Mouse (Mus musculus) midbrain, embryonic 11.5 days (tissue): Measurements from ENCODE around the gene Rrp9. TPM values are rescaled to one million over a fixed set of nuclear protein-coding genes. Genes with fewer than 3 reads are reported as not detected.

Source experiments
- ATAC-seq: fragments of 200-750 bp; cut with Nextera tagmentation; 2 replicates; pipeline ENCODE4 v1.8.0; 2017; ENCODE audit warnings: moderate TSS enrichment, moderate library complexity; ENCODE audit not compliant: low FRiP score
- DNase-seq: peaks from one replicate; pipeline ENCODE4 v3.0.0; 2015; ENCODE audit warnings: low spot score; ENCODE audit errors: missing footprints
- H3K27ac ChIP-seq: fragments of 300-500 bp; sonication (generic); 2 replicates; pipeline ENCODE4 v1.5.1; 2014; ENCODE audit warnings: low read depth, low read length
- H3K27me3 ChIP-seq: fragments of 300-500 bp; sonication (generic); 2 replicates; pipeline ENCODE4 v1.6.1; 2014; ENCODE audit warnings: mild to moderate bottlenecking, low read length, moderate library complexity, mixed read lengths; ENCODE audit not compliant: control insufficient read depth, insufficient read depth
- H3K36me3 ChIP-seq: fragments of 300-500 bp; sonication (generic); 2 replicates; pipeline ENCODE4 v1.6.1; 2014; ENCODE audit warnings: mild to moderate bottlenecking, low read length, moderate library complexity, mixed read lengths; ENCODE audit not compliant: control insufficient read depth, insufficient read depth
- H3K4me1 ChIP-seq: fragments of 300-500 bp; sonication (generic); 2 replicates; pipeline ENCODE4 v1.6.1; 2014; ENCODE audit warnings: low read length; ENCODE audit not compliant: control insufficient read depth, insufficient read depth
- H3K4me2 ChIP-seq: fragments of 300-500 bp; sonication (generic); 2 replicates; pipeline ENCODE4 v1.6.1; 2014; ENCODE audit warnings: mild to moderate bottlenecking, moderate library complexity
- H3K4me3 ChIP-seq: fragments of 300-500 bp; sonication (generic); 2 replicates; pipeline ENCODE4 v1.5.1; 2014; ENCODE audit warnings: low read depth, low read length
- H3K9ac ChIP-seq: fragments of 300-500 bp; sonication (generic); 2 replicates; pipeline ENCODE4 v1.6.1; 2014; ENCODE audit warnings: low read length
- H3K9me3 ChIP-seq: fragments of 300-500 bp; sonication (generic); 2 replicates; pipeline ENCODE4 v1.6.1; 2016; ENCODE audit warnings: low read length; ENCODE audit not compliant: control insufficient read depth
- WGBS: fragments of 180-500 bp; shearing (Covaris S2); extraction: QIAGEN DNeasy Blood & Tissue Kit; methylation state at CpG from one replicate; pipeline ENCODE4 v1.1.7; 2014; 5-methylcytosine and 5-hydroxymethylcytosine counted together
- polyA plus RNA-seq: library from polyadenylated mRNA; unstranded; fragments of >200 nt; fragmentation: Nextera tagmentation; extraction: Ambion mirVana; gene quantifications from 2 replicates; pipeline ENCODE4 v1.2.1, GENCODE M21; 2014

The Rrp9 gene
- polyA plus RNA-seq, 1 experiment from 2014 or later: 44.4 TPM

- Histone ChIP-seq H3K9me3 (no peaks in the 10 kb centered on the region), H3K4me1 (peaks cover 36% of the 10 kb centered on the region), H3K9ac (peak overlapping the region; percentile 70; the same call in 1 of the 2 replicates), H3K4me3 (no peak overlapping the region), H3K36me3 (no peaks in the 10 kb centered on the region), H3K4me2 (peak overlapping the region; percentile 80), H3K27me3 (no peaks in the 10 kb centered on the region), H3K27ac (peak overlapping the region; percentile 32)
- WGBS: 39% methylated on average over 9 of the region's 9 CpGs
- ATAC-seq (0 out of 2 replicates have a peak, but pooled peaks have one; percentile 10), DNase-seq (no peak)
These were observed 27.8 kb upstream of the Rrp9 start for GRCm38 (mm10) chr9:106447951-106448350.

- no peaks in the 10 kb centered on the region for H3K27me3 ChIP-seq
- peak; percentile 95 for DNase-seq
- H3K36me3 ChIP-seq: no peaks in the 10 kb centered on the region
- WGBS: 2% methylated on average over 23 of the region's 23 CpGs
- H3K27ac ChIP-seq: no peak overlapping the region; the same call in 1 of the 2 replicates
- ATAC-seq: peak; percentile 14; the same call in 1 of the 2 replicates
- H3K9me3 ChIP-seq: no peaks in the 10 kb centered on the region
- H3K4me1 ChIP-seq: peaks cover 40% of the 10 kb centered on the region
- peak overlapping the region; percentile 53 for H3K9ac ChIP-seq
- peak overlapping the region; percentile 53 for H3K4me2 ChIP-seq
- H3K4me3 ChIP-seq: peak overlapping the region; percentile 32
These were observed 27.2 kb upstream of the Rrp9 start for GRCm38 (mm10) chr9:106448498-106449031.

DNA sequence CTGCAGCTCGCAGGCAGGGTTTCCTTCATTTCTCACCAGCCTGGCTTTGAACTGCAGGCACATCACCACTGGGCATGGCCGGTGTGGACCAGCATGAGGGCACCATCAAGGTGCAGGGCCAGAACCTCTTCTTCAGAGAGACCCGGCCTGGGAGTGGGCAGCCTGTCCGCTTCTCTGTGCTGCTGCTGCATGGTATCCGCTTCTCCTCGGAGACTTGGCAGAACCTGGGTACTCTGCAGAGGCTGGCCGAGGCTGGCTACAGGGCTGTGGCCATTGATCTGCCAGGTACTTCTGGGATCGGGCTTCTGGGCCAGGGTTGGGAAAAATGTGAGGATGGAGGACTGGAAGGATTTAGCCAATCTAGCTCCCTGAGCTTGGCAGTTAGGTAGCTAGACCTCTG, 25.8 kb upstream of the Rrp9 start:
- Histone ChIP-seq H3K9me3 (no peaks in the 10 kb centered on the region), H3K4me2 (no peak overlapping the region), H3K27me3 (no peaks in the 10 kb centered on the region), H3K36me3 (no peaks in the 10 kb centered on the region), H3K4me3 (no peak overlapping the region), H3K27ac (no peak overlapping the region), H3K9ac (no peak overlapping the region), H3K4me1 (peaks cover 43% of the 10 kb centered on the region)
- WGBS: 93% methylated on average over 8 of the region's 8 CpGs
- DNase-seq: peak; percentile 57
- ATAC-seq: no peak

DNA sequence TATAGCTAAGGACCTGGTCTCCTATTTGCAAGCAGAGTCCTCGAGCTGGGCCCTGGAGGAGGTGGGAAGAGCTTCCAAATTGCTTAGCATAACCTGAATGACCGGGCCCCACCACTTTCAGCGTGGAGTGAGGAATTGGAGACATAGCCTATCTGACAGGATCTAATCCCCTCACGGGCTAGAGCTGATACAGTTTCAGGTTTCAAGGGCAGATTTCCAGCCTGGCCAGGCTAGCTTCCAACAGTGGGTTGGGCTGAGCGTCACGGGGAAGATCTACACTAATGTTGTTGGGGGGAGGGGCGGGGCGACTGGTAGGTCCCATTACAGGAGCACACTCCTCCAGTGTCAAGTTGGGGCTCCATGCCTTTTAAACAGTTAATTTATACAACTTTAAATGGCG, 25.1 kb upstream of the Rrp9 start:
- WGBS: 23% methylated on average over 9 of the region's 9 CpGs
- no peaks in the 10 kb centered on the region for H3K27me3 ChIP-seq
- peaks cover 50% of the 10 kb centered on the region for H3K4me1 ChIP-seq
- no peak overlapping the region for H3K9ac ChIP-seq
- no peak overlapping the region for H3K27ac ChIP-seq
- H3K4me2 ChIP-seq: no peak overlapping the region
- no peaks in the 10 kb centered on the region for H3K36me3 ChIP-seq
- H3K9me3 ChIP-seq: no peaks in the 10 kb centered on the region
- H3K4me3 ChIP-seq: no peak overlapping the region
- DNase-seq (peak; percentile 77), ATAC-seq (no peak)

DNA sequence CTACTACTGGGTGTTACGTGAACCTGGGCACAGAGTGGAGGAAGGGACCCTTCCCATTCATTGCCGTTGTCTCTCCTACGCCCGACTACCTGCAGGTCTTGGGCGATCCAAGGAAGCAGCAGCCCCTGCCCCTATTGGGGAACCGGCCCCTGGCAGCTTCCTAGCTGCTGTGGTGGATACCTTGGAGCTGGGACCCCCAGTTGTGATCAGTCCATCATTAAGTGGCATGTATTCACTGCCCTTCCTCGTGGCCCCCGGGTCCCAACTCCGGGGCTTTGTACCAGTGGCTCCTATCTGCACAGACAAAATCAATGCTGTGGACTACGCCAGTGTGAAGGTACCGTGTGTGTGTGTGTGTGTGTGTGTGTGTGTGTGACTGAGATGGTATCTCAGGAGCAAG, 24.5 kb upstream of the Rrp9 start:
- peaks cover 56% of the 10 kb centered on the region for H3K4me1 ChIP-seq
- no peaks in the 10 kb centered on the region for H3K36me3 ChIP-seq
- H3K27me3 ChIP-seq: no peaks in the 10 kb centered on the region
- 78% methylated on average over 11 of the region's 11 CpGs for WGBS
- DNase-seq (no peak), ATAC-seq (no peak)
- H3K4me2 ChIP-seq: no peak overlapping the region
- no peak overlapping the region for H3K9ac ChIP-seq
- no peak overlapping the region for H3K4me3 ChIP-seq
- H3K27ac ChIP-seq: no peak overlapping the region
- no peaks in the 10 kb centered on the region for H3K9me3 ChIP-seq

DNA sequence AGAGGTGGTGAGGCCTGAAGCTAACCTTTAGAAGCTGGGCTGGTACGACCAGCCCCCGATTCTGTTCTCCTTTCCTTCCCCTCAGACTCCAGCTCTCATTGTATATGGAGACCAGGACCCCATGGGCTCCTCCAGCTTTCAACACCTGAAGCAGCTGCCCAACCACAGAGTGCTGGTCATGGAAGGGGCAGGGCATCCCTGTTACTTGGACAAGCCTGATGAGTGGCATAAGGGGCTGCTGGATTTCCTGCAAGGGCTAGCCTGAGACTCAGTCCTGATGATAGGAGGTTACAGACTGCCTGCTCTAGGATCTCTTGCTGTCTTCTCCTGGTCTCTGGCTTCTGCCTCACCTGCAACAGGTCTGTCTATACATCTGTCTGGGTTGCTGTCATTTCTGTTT, 23.9 kb upstream of the Rrp9 start:
- Histone ChIP-seq H3K27ac (no peak overlapping the region), H3K4me1 (peaks cover 60% of the 10 kb centered on the region), H3K9ac (no peak overlapping the region; the same call in 1 of the 2 replicates), H3K9me3 (no peaks in the 10 kb centered on the region), H3K27me3 (no peaks in the 10 kb centered on the region), H3K4me3 (0 out of 2 replicates have a peak overlapping the region, but pooled peaks have one; percentile 88), H3K36me3 (no peaks in the 10 kb centered on the region), H3K4me2 (peak overlapping the region; percentile 78; the same call in 1 of the 2 replicates)
- 47% methylated on average over 2 of the region's 2 CpGs for WGBS
- ATAC-seq (no peak), DNase-seq (no peak)

- Histone ChIP-seq H3K36me3 (no peaks in the 10 kb centered on the region), H3K4me1 (peaks cover 62% of the 10 kb centered on the region), H3K9me3 (no peaks in the 10 kb centered on the region), H3K27ac (peak overlapping the region; percentile 97; the same call in 1 of the 2 replicates), H3K4me3 (peak overlapping the region; percentile 88), H3K4me2 (peak overlapping the region; percentile 78), H3K9ac (peak overlapping the region; percentile 97; the same call in 1 of the 2 replicates), H3K27me3 (no peaks in the 10 kb centered on the region)
- ATAC-seq: no peak
- 14% methylated on average over 6 of the region's 6 CpGs for WGBS
- DNase-seq: no peak
These were observed 23.4 kb upstream of the Rrp9 start for GRCm38 (mm10) chr9:106452351-106452750.

DNA sequence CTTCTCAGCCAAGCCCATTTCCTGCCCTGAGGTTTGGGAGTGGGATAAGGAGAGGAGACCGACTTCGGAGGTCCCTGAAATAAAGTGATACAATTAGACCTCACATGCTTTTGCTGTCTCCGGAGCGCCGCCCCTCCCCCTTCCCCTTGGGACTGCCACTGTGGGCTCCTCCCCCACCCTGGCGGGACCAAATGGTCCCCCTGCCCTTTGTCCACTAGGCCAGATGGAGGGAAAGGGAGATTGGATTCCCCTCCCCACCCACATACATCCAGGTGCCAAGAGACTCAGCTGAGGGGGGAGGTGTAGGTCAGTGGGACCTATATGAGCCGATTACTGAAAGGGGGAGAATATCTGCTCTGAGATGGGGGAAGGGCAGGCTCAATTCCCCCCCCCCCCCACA, 22.9 kb upstream of the Rrp9 start:
- DNase-seq: peak; percentile 93
- Histone ChIP-seq H3K4me3 (peak overlapping the region; percentile 88), H3K9ac (peak overlapping the region; percentile 97), H3K27ac (peak overlapping the region; percentile 97), H3K27me3 (no peaks in the 10 kb centered on the region), H3K4me2 (peak overlapping the region; percentile 78), H3K4me1 (peaks cover 64% of the 10 kb centered on the region), H3K36me3 (no peaks in the 10 kb centered on the region), H3K9me3 (no peaks in the 10 kb centered on the region)
- WGBS: 2% methylated on average over 7 of the region's 7 CpGs
- peak; percentile 10 for ATAC-seq

DNA sequence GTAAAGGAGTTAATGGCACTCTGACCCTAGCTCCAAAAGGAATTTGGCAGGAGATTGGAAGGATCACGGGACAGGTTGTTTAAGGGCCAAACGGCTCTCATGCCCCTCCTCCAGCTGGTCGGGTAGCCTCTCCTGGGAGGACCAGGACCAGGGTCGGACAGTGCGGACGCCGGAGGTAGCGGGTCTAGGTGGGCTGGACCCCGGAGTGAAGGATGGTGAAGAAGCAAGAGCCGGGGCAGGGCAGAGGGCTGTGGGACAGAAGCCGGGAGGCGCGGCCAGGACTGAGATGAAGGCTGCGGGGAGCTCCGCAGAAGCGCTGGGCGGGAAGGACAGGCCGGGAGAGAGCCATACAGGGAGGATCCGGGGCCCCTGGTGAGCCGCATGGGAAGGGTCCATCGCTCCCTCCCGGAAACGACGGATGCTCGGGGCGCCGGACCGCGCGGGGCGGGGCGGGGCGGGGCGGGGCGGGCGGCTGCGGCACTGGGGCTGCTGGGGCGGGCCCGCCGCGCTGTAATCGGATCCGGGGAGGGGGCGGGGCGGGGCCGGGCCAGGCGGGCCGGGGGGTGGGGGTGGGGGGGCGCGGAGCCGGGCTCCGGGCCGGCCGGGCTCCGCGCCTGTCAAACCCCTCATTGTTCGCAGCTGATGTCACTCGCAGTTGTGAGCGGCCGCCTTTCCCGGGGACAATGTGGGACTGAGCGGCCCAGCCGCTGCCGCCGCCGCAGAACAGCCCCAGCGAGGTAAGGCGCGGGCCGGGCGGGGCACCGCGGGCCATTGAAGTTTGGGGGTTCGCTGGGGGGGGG, 22.3 kb upstream of the Rrp9 start, which contains the start of gene Pcbp4:
Gene Pcbp4, plus strand, starts transcription at position 21 of the 800 bp plus-strand sequence.
- under 1% methylated on average over 37 of the region's 74 CpGs for WGBS
- DNase-seq (peak; percentile 97), ATAC-seq (peak; percentile 76)
- H3K36me3 ChIP-seq: no peaks in the 10 kb centered on the region; the same call in 1 of the 2 replicates
- H3K9ac ChIP-seq: peak within 1 kb of the TSS; percentile 97
- peak within 1 kb of the TSS; percentile 97 for H3K27ac ChIP-seq
- no peaks in the 10 kb centered on the region for H3K27me3 ChIP-seq
- H3K9me3 ChIP-seq: no peaks in the 10 kb centered on the region
- peak within 1 kb of the TSS; percentile 78 for H3K4me2 ChIP-seq
- H3K4me3 ChIP-seq: peak within 1 kb of the TSS; percentile 88
- peaks cover 64% of the 10 kb centered on the region for H3K4me1 ChIP-seq
